Mouse (Mus musculus): ENCODE data around the gene Ehbp1l1. TPM values are rescaled to one million over a fixed set of nuclear protein-coding genes. Genes with fewer than 3 reads are reported as not detected.
A peak's percentile ranks its signal among the peaks of the same experiment; 100 is the strongest.
"Not testable (repeated sequence)": the region's sequence is repeated elsewhere in the genome, so short reads cannot be mapped to it uniquely, and the experiment has no call there.

Gene Ehbp1l1
- polyA plus RNA-seq, 1 experiment from 2014 or later: 63.2 TPM

DNA sequence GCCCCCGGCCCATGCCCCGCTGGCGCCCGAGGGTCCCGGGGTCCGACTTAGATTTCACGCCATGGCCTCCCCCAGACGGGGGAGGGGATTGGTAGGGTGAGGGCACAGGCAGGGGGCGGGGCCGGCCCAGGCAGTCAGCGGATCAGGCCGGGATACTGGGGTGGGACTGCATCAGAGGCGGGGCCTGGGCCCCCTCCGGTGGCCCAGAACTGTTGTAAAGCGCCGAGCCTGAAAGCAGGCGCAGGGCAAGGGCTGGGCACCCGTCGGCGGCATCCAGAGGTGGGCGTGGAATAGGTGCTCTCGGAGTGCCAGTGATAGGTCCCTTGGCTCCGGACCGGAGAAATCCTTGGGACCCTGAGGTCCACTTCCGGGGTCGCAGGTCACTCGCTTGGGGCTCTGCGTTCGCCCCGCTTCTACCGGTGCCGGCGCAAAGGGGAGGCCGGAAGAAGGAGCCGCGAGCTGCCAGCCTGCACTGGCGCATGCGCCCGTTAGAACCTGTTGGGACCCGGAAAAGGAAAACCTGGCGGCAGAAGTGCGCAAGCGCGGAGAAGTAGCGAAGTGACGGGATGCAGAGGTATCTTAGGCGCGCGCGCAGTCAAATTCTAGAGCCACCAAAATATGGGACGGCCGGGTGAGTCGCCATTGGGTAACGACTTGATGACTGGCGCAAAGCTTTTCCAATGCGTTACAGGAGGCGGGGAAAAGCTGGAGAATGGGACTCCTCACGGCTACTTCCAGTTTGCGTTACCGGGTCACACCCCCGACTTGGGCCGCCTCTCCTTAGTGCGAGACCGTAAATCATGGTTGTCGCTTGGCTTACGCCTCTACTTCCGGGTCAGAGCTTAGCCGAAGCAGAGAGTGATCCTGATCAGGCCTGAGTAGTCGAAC, 37.7 kb downstream of the Ehbp1l1 start, which contains the start of the genes Map3k11 and Pcnx3:
Gene Map3k11, plus strand, starts transcription at position 543 of the 888 bp plus-strand sequence.
Gene Pcnx3, minus strand, starts transcription at position 709 of the 888 bp plus-strand sequence.
- peaks cover 39% of the 10 kb centered on the region for H3K4me1 ChIP-seq (ENCODE audit: control insufficient read depth, insufficient read depth, low read length)
- H3K4me3 ChIP-seq (replicated peaks; ENCODE audit: low read length): peak within 1 kb of the TSS; percentile 98
- H3K9me3 ChIP-seq (replicated peaks; ENCODE audit: control insufficient read depth, low read length): no peaks in the 10 kb centered on the region
- peak within 1 kb of the TSS; percentile 98 for H3K27ac ChIP-seq (ENCODE audit: low read length)
- no peaks in the 10 kb centered on the region for H3K27me3 ChIP-seq (ENCODE audit: control insufficient read depth, insufficient read depth, low read length)
- peak within 1 kb of the TSS; percentile 99 for H3K4me2 ChIP-seq (ENCODE audit: low read depth, low read length)
- H3K9ac ChIP-seq (ENCODE audit: low read length): peak within 1 kb of the TSS; percentile 96
- peak; percentile 93 for ATAC-seq (ENCODE audit: insufficient read depth, low FRiP score)
- peaks cover 15% of the 10 kb centered on the region for H3K36me3 ChIP-seq (ENCODE audit: control insufficient read depth, insufficient read depth, low read length)
- WGBS: 0% methylated on average over 69 of the region's 69 CpGs

DNA sequence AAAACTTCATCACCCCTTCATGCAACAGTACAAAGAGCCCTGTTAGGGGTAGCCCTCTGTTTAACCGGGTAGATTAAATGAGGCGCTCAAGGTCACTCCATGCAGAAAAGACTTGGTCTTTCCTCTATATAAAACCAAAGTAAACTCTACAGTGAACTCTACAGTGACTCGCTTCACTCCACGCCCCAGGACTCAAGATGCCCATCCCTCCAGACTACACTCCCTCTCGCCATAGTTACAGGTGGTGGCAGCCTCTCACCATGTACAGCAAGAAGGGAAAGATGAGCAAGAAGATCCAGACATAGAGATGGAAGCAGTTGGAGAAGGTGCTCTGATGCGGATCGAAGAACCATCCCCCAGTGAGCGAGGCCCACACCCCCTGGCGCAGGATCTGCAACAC, 38.4 kb downstream of the Ehbp1l1 start:
- no peak for ATAC-seq (ENCODE audit: insufficient read depth, low FRiP score)
- Histone ChIP-seq H3K36me3 (ENCODE audit: control insufficient read depth, insufficient read depth, low read length) (peaks cover 12% of the 10 kb centered on the region), H3K27me3 (ENCODE audit: control insufficient read depth, insufficient read depth, low read length) (no peaks in the 10 kb centered on the region), H3K27ac (ENCODE audit: low read length) (peak overlapping the region; percentile 98), H3K4me3 (replicated peaks; ENCODE audit: low read length) (peak overlapping the region; percentile 98), H3K9ac (ENCODE audit: low read length) (peak overlapping the region; percentile 96), H3K9me3 (replicated peaks; ENCODE audit: control insufficient read depth, low read length) (no peaks in the 10 kb centered on the region), H3K4me1 (ENCODE audit: control insufficient read depth, insufficient read depth, low read length) (peaks cover 34% of the 10 kb centered on the region), H3K4me2 (ENCODE audit: low read depth, low read length) (peak overlapping the region; percentile 99)
- 16% methylated on average over 9 of the region's 9 CpGs for WGBS

DNA sequence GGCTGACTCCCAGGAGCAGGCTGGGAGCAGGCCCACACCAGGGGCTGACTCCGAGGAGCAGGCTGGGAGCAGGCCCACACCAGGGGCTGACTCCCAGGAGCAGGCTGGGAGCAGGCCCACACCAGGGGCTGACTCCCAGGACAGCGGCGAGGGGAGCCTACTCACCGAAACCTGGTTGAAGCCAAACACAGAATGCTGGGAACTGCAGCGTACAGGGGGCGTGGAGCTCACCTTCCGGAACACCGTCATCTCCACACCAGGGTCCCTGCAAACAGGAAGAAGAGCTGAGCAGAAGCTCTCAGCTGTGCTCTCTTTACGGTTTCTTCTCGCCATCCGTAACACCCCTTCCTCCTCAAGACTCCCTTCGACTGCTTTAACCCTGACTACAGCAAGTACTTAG, 39.2 kb downstream of the Ehbp1l1 start:
- peaks cover 12% of the 10 kb centered on the region for H3K36me3 ChIP-seq (ENCODE audit: control insufficient read depth, insufficient read depth, low read length)
- peak overlapping the region; percentile 96; the same call in 1 of the 2 replicates for H3K9ac ChIP-seq (ENCODE audit: low read length)
- H3K27me3 ChIP-seq (ENCODE audit: control insufficient read depth, insufficient read depth, low read length); H3K4me2 ChIP-seq (ENCODE audit: low read depth, low read length); ATAC-seq (ENCODE audit: insufficient read depth, low FRiP score); H3K27ac ChIP-seq (ENCODE audit: low read length); H3K9me3 ChIP-seq (replicated peaks; ENCODE audit: control insufficient read depth, low read length): not testable (repeated sequence)
- H3K4me1 ChIP-seq (ENCODE audit: control insufficient read depth, insufficient read depth, low read length): peaks cover 27% of the 10 kb centered on the region
- H3K4me3 ChIP-seq (replicated peaks; ENCODE audit: low read length): 0 out of 2 replicates have a peak overlapping the region, but pooled peaks have one; percentile 98
- 91% methylated on average over 12 of the region's 12 CpGs for WGBS

DNA sequence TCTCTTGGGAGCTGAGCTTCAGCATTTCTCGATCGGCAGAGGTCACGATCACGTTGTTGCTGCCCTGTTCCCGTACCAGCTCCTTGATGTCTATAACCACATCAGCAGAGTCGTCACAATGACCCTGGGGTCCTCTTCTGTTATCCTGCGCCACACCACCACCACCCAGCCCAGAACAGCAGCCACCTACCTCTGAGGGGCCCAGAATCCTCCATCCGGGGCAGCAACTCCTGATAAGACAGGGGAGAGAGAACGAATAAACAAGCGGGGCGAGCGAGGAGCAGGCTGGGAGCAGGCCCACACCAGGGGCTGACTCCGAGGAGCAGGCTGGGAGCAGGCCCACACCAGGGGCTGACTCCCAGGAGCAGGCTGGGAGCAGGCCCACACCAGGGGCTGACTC, 39.7 kb downstream of the Ehbp1l1 start:
- Histone ChIP-seq H3K27ac (ENCODE audit: low read length) (no peak overlapping the region), H3K27me3 (ENCODE audit: control insufficient read depth, insufficient read depth, low read length) (no peaks in the 10 kb centered on the region), H3K4me3 (replicated peaks; ENCODE audit: low read length) (no peak overlapping the region), H3K36me3 (ENCODE audit: control insufficient read depth, insufficient read depth, low read length) (peaks cover 13% of the 10 kb centered on the region), H3K4me2 (ENCODE audit: low read depth, low read length) (no peak overlapping the region), H3K4me1 (ENCODE audit: control insufficient read depth, insufficient read depth, low read length) (peaks cover 21% of the 10 kb centered on the region), H3K9me3 (replicated peaks; ENCODE audit: control insufficient read depth, low read length) (no peaks in the 10 kb centered on the region), H3K9ac (ENCODE audit: low read length) (no peak overlapping the region)
- no peak for ATAC-seq (ENCODE audit: insufficient read depth, low FRiP score)
- WGBS: 80% methylated on average over 13 of the region's 13 CpGs

DNA sequence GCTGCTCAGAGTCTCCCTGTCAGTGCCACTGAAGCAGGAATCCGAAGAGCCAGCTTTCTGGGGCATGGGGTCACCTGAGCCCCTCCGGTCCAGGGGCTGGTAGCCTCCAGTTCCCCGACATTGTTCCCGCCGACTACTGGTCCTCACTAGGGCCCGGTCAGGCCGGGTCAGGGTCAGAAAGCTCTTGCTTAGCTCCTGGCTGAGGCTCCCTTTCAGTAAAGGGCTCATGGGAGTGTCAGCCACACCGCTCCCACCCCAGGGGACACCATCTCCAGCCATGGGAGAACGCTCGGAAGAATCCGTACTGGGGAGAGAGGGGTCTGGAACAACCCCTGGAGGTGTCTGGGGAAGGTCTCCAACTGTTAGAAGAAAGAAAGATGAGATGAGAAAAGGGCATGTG, 40.3 kb downstream of the Ehbp1l1 start:
- Histone ChIP-seq H3K9ac (ENCODE audit: low read length) (no peak overlapping the region), H3K4me3 (replicated peaks; ENCODE audit: low read length) (no peak overlapping the region), H3K4me1 (ENCODE audit: control insufficient read depth, insufficient read depth, low read length) (peaks cover 16% of the 10 kb centered on the region), H3K27ac (ENCODE audit: low read length) (no peak overlapping the region), H3K27me3 (ENCODE audit: control insufficient read depth, insufficient read depth, low read length) (no peaks in the 10 kb centered on the region), H3K9me3 (replicated peaks; ENCODE audit: control insufficient read depth, low read length) (no peaks in the 10 kb centered on the region), H3K36me3 (ENCODE audit: control insufficient read depth, insufficient read depth, low read length) (peaks cover 15% of the 10 kb centered on the region), H3K4me2 (ENCODE audit: low read depth, low read length) (no peak overlapping the region)
- no peak for ATAC-seq (ENCODE audit: insufficient read depth, low FRiP score)
- WGBS: 94% methylated on average over 11 of the region's 11 CpGs

DNA sequence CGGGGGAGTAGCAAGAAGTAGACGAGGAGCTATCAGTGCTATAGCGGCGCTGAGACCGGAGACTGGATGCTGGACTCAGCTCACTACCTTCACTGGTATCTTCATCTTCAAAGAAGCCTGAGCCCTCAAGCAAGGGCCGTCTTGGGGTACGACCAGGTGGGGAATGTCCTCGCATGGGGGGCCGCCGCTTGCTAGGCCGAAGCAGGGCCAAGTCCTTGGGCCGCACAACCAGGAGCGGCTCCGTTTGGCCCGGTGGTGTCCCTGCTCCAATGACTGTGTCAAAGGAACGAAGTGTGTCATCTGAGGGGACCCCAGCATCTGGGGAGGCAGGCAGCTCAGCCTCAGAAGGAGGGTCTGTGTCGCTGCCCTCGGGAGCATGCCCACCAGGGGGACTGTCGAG, 40.7 kb downstream of the Ehbp1l1 start:
- Histone ChIP-seq H3K27me3 (ENCODE audit: control insufficient read depth, insufficient read depth, low read length) (no peaks in the 10 kb centered on the region), H3K9ac (ENCODE audit: low read length) (no peak overlapping the region), H3K4me1 (ENCODE audit: control insufficient read depth, insufficient read depth, low read length) (peaks cover 11% of the 10 kb centered on the region), H3K27ac (ENCODE audit: low read length) (no peak overlapping the region), H3K36me3 (ENCODE audit: control insufficient read depth, insufficient read depth, low read length) (peaks cover 15% of the 10 kb centered on the region), H3K4me2 (ENCODE audit: low read depth, low read length) (no peak overlapping the region), H3K4me3 (replicated peaks; ENCODE audit: low read length) (no peak overlapping the region), H3K9me3 (replicated peaks; ENCODE audit: control insufficient read depth, low read length) (no peaks in the 10 kb centered on the region)
- 94% methylated on average over 19 of the region's 19 CpGs for WGBS
- no peak for ATAC-seq (ENCODE audit: insufficient read depth, low FRiP score)

DNA sequence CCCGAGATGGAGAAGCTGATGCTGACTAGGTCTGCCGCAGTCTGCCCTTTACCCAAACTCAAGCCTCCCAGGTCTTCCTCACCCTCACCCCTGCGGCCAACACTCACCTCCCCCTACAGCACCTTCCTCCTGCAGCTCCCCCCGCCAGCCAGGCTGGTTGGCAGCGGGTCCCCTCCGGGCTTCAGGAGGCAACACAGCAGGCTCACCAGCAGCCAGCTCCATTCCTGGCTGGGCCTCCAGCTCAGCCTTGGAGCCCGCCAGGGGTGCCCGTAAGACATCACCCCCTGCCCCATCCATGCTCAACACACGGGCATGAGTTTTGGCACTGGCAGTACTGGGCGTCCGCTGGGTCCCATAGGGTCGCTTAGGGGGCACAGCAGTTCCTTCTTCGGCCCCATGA, 41.1 kb downstream of the Ehbp1l1 start:
- no peak overlapping the region for H3K27ac ChIP-seq (ENCODE audit: low read length)
- no peaks in the 10 kb centered on the region for H3K9me3 ChIP-seq (replicated peaks; ENCODE audit: control insufficient read depth, low read length)
- no peak overlapping the region for H3K4me3 ChIP-seq (replicated peaks; ENCODE audit: low read length)
- no peak overlapping the region for H3K9ac ChIP-seq (ENCODE audit: low read length)
- H3K4me2 ChIP-seq (ENCODE audit: low read depth, low read length): no peak overlapping the region
- H3K4me1 ChIP-seq (ENCODE audit: control insufficient read depth, insufficient read depth, low read length): peaks cover 9% of the 10 kb centered on the region
- WGBS: 92% methylated on average over 13 of the region's 13 CpGs
- no peak for ATAC-seq (ENCODE audit: insufficient read depth, low FRiP score)
- no peaks in the 10 kb centered on the region for H3K27me3 ChIP-seq (ENCODE audit: control insufficient read depth, insufficient read depth, low read length)
- H3K36me3 ChIP-seq (ENCODE audit: control insufficient read depth, insufficient read depth, low read length): peaks cover 15% of the 10 kb centered on the region

DNA sequence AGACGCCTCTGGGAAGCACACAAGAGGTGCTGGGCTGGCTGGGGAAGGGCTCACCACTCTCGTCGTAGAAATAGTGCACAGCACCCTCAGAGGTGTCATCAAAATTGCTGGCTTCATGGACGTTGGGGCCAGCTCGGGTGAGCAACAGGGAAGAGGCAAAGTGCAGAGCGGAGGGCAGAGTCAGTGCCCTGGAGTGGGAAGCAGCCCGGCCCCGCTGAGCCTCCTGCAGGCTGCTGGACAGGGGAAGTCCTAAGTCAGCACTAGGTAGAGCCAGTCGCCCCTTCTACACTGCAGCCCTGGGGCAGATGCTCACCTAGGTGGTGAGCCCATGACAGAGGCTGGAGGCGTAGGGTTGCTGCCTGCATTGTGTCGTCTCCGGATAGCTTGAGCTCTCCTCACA, 41.9 kb downstream of the Ehbp1l1 start:
- H3K9me3 ChIP-seq (replicated peaks; ENCODE audit: control insufficient read depth, low read length): no peaks in the 10 kb centered on the region
- H3K36me3 ChIP-seq (ENCODE audit: control insufficient read depth, insufficient read depth, low read length): peaks cover 17% of the 10 kb centered on the region

DNA sequence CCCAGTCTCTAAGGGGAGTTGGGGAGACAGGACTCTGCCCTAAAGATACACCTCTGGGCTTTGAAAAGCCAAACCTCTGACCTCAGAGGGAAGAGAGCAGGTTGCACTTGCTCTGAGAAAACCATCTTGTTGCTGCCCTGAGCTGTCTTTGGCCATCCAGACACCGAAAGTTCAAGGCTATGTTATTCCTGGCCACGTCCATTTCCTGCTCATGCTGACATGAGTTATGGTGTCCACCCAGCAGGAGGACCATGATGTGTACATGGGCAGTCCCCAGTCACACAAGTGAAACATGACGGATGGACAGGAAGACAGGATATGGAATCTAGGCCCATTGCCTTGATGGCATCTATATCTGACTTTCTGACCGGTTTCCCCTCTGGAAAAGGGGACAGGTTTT, 45.7 kb downstream of the Ehbp1l1 start:
- H3K36me3 ChIP-seq (ENCODE audit: control insufficient read depth, insufficient read depth, low read length): peaks cover 13% of the 10 kb centered on the region
- no peaks in the 10 kb centered on the region for H3K9me3 ChIP-seq (replicated peaks; ENCODE audit: control insufficient read depth, low read length)
- no peak for ATAC-seq (ENCODE audit: insufficient read depth, low FRiP score)
- H3K4me2 ChIP-seq (ENCODE audit: low read depth, low read length): no peak overlapping the region
- no peak overlapping the region for H3K9ac ChIP-seq (ENCODE audit: low read length)
- WGBS: 85% methylated on average over 4 of the region's 4 CpGs
- H3K4me3 ChIP-seq (replicated peaks; ENCODE audit: low read length): no peak overlapping the region
- no peaks in the 10 kb centered on the region for H3K27me3 ChIP-seq (ENCODE audit: control insufficient read depth, insufficient read depth, low read length)
- H3K27ac ChIP-seq (ENCODE audit: low read length): no peak overlapping the region
- no peaks in the 10 kb centered on the region for H3K4me1 ChIP-seq (ENCODE audit: control insufficient read depth, insufficient read depth, low read length)

More for the DNA sequence above, 41.9 kb downstream of the Ehbp1l1 start:
- 88% methylated on average over 12 of the region's 12 CpGs for WGBS
- Histone ChIP-seq H3K9ac (ENCODE audit: low read length) (no peak overlapping the region), H3K27me3 (ENCODE audit: control insufficient read depth, insufficient read depth, low read length) (no peaks in the 10 kb centered on the region), H3K4me3 (replicated peaks; ENCODE audit: low read length) (no peak overlapping the region), H3K4me2 (ENCODE audit: low read depth, low read length) (no peak overlapping the region), H3K4me1 (ENCODE audit: control insufficient read depth, insufficient read depth, low read length) (peaks cover 9% of the 10 kb centered on the region), H3K27ac (ENCODE audit: low read length) (no peak overlapping the region)
- ATAC-seq (ENCODE audit: insufficient read depth, low FRiP score): no peak

All from stomach, embryonic 16.5 days (tissue).